Mouse (Mus musculus): Measurements from ENCODE around the gene Vmn1r184.
"Not testable (repeated sequence)": the region's sequence is repeated elsewhere in the genome, so short reads cannot be mapped to it uniquely, and the experiment has no call there.

Vmn1r184 gene

GRCm38 (mm10) chr7:26260034-26260433 is at the start of gene Vmn1r184:
TSS of gene Vmn1r184 (plus strand) at chr7:26260334.
- not testable (repeated sequence) for DNase-seq (ENCODE audit: low read depth)

- DNase-seq (ENCODE audit: low read depth), result not testable (repeated sequence)
These were observed 43.5 kb downstream of the Vmn1r184 start for GRCm38 (mm10) chr7:26303429-26304166.

GRCm38 (mm10) chr7:26306926-26307325 is 46.8 kb downstream of the Vmn1r184 start, which contains the start of gene Cyp2a4:
TSS of gene Cyp2a4 (plus strand) at chr7:26307169.
- DNase-seq (ENCODE audit: low read depth), result not testable (repeated sequence)

GRCm38 (mm10) chr7:26311786-26312185 is 51.7 kb downstream of the Vmn1r184 start:
- not testable (repeated sequence) for DNase-seq (ENCODE audit: low read depth)

- not testable (repeated sequence) for DNase-seq (ENCODE audit: low read depth)
These were observed 55.1 kb downstream of the Vmn1r184 start for GRCm38 (mm10) chr7:26315194-26315593.

- DNase-seq (ENCODE audit: low read depth), result not testable (repeated sequence)
These were observed 55.7 kb downstream of the Vmn1r184 start for GRCm38 (mm10) chr7:26315809-26316208.
